Mouse (Mus musculus): ENCODE results near the gene Atp13a2.

The Atp13a2 gene

GRCm38 (mm10) chr4:140986711-140987395 lies at the start of gene Atp13a2:
Gene Atp13a2 (plus strand): TSS chr4:140986873.
- DNase-seq (ENCODE audit: low read depth, low spot score) = peak; percentile 93

- DNase-seq (ENCODE audit: low read depth, low spot score) = peak; percentile 94
Observed at GRCm38 (mm10) chr4:140944356-140944755, 42.3 kb upstream of the Atp13a2 start.

GRCm38 (mm10) chr4:140944961-140945442 lies 41.7 kb upstream of the Atp13a2 start:
- DNase-seq (ENCODE audit: low read depth, low spot score) = peak; percentile 82

DNA sequence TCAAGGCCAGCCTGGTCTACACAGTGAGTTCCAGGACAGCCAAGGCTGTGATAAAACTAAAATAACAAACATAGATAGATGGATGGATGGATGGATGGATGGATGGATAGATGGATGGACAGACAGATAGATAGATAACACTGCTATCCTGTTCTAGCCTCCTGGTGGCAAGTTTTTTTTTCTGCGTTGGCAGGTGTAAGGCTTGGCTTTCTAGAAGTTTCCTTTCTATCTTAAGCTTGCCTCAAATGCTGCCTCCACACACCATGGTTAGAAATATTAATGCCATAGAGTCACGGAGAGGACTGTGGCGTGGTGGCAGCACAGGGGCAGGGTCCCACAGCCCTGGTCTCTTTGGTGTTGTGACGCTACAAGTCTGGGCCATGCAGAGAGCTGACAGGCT lies 41.1 kb upstream of the Atp13a2 start:
- DNase-seq (ENCODE audit: low read depth, low spot score) = no peak

GRCm38 (mm10) chr4:140946048-140946447 lies 40.6 kb upstream of the Atp13a2 start:
- DNase-seq (ENCODE audit: low read depth, low spot score) = no peak

DNA sequence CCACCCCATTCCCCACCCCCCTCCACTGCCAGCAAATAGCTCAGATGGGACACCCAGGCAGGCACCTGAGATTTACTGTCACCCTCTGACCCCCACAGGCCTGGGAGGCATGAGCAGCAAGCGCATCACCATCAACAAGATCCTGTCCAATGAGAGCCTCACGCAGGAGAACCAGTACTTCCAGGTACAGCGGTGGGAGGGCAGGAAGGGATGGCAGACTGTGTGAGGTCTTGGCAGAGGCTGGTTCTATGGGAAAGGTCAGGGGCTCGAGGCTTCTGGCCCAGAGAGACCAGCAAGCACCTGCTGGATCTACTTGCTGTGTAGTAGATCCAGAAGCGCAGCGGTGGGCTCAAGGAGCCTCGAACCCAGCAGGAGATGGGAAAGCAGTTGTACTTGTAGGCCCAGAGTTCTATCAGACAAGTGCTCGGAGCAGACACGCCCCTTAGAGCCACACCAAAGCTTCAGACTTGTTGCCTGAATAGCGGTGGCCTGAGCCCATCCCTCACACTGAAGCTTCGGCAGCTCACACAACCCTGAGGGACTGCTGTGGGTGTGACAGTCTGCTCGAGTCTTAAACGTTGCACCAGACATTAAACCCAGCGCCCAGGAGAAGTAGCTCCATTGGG lies 40.0 kb upstream of the Atp13a2 start:
- DNase-seq (ENCODE audit: low read depth, low spot score) = peak; percentile 31

- DNase-seq (ENCODE audit: low read depth, low spot score) = peak; percentile 83
Observed at GRCm38 (mm10) chr4:140947487-140948440, 38.9 kb upstream of the Atp13a2 start.

DNA sequence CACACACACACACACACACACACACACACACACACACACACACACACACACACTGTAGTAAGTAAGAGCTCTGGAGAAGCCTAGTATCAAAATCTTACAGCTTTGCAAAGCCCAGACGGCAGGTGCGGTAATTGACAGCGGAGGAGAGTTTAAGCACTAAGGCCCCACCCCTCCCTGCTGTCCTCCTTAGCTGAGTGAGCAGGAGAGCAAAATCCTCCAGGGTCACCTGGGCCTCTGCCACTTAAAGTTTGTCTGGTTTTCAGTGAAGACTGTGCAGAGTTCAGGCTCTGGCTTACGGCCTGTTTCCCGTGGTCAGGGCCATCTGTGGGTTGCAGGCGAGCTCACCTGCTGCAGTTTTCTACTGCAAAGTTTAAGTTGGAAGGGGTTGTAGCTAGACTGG lies 38.2 kb upstream of the Atp13a2 start:
- peak; percentile 89 for DNase-seq (ENCODE audit: low read depth, low spot score)

- peak; percentile 52 for DNase-seq (ENCODE audit: low read depth, low spot score)
Observed at GRCm38 (mm10) chr4:140949052-140949451, 37.6 kb upstream of the Atp13a2 start.

GRCm38 (mm10) chr4:140949616-140950015 lies 37.1 kb upstream of the Atp13a2 start:
- DNase-seq (ENCODE audit: low read depth, low spot score) = no peak

- DNase-seq (ENCODE audit: low read depth, low spot score) = no peak
Observed at GRCm38 (mm10) chr4:140950574-140950973, 36.1 kb upstream of the Atp13a2 start.

DNA sequence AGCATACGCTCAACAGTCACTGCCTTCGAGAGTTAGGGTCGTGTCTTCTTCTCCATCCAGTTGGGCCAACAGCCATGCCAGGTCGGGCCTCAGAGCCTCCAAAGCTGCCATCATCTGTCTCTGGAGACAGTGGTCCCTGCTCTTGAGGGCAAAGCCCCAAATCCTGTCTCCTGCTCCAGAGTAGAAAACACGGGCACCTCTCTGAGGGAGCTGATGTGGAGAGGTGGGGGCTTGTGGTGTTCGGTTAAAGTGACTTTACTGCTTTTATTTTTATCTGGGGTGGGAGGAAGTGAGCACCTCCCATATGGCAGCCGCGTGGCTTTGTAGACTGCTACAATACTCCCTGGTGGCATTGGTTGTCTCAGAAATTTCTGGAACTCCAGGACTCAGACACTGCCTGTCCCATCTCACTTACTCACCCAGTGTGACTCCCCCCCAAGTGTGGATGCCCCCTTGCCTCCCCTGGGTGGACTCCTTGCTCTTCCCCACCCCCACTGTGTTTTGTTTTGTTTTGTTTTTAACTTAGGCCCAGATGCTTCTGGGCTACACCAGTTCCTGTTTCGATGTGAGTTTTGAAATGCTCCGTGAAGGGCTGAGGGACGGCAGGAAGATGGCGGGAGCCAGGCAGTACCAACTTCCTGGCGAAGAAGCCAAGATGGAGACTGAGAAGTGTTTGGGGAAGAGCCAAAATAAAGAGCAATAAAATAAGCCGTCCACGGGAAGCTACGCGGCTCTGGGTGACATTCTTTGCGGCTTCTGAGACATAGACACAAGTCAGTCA lies 34.6 kb upstream of the Atp13a2 start:
- DNase-seq (ENCODE audit: low read depth, low spot score) = peak; percentile 92

DNA sequence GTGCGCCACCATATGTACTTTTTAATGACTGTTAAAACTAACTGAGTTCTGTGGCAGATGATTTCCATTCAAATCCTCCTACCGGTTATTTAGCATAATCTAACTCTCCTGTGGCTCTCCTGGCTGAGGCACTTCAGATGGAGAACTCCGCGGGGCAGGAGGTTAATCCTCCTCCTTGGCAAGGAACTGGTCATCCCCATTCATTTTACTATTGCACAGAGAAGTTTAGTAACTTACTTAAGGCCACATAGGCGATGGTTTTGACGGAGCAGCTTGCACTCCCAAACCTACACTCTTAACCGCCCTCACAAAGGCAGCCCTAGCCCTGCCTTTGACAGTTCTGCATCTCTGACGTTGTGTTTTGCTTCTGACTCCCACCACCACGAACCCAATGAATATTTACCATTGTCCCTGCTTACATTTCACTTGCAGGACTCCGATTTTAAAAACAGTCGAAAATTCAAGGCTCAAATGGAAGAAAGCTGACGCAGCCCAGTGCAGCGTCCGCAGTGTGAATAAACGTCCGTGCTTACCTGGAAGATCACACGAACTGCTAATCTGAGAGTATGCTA lies 29.5 kb upstream of the Atp13a2 start:
- no peak for DNase-seq (ENCODE audit: low read depth, low spot score)

GRCm38 (mm10) chr4:140957725-140958124 lies 28.9 kb upstream of the Atp13a2 start:
- DNase-seq (ENCODE audit: low read depth, low spot score) = peak; percentile 75

DNA sequence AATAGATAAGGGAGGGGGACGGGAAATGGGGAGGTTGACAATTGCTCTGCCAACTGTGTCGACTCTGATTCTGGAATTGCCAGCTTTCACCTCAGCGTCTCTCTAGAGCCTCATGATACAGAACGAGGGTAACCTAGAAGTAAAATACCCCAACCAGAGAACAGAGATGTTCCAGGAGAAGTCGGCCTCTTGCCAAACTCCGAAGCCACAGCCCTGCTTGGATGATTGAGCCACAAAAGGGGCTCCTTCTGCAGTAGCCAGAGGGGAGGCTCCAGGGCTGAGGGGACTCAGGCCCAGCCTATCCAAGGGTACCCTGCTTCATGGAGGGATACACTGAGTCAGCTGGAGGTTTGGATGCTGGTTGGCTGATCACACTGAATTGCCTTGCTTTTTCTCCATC lies 28.4 kb upstream of the Atp13a2 start:
- no peak for DNase-seq (ENCODE audit: low read depth, low spot score)

GRCm38 (mm10) chr4:140959128-140959679 lies 27.5 kb upstream of the Atp13a2 start:
- no peak for DNase-seq (ENCODE audit: low read depth, low spot score)

GRCm38 (mm10) chr4:140959715-140960479 lies 26.8 kb upstream of the Atp13a2 start:
- DNase-seq (ENCODE audit: low read depth, low spot score) = no peak

DNA sequence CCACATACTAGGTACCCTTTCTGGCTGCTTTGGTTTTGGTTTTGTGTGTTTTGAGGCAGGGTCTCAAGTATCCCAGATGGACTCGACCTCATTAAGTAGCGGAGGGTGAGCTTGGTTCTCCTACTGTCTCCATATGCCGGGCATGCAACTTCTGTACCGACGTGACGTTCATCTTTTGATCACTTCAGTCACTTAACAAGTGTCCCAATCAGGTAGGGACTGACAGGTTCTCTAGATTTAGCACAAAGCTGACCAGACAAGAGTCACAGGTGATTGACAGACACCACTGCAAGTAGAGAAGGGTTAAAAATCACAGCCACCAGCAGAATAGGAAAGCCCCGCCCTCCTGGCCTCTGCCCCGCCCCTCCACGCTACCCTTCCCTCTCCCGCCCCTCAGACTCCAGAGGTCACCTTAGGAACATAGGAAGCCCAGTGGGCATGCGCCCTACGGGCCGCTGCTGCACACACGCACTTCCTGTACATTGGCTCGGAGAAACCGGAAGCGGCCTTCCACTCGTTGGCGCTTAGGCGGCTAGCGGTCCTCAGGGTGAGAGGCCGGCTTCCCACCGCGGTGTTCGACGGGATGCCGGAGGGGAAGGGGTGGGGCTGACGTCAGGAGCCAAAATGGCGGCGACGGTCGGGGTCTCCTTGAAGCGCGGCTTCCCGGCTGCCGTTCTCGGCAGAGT lies 25.7 kb upstream of the Atp13a2 start, which contains the start of gene Sdhb:
Gene Sdhb, plus strand, starts transcription at position 423 of the 686 bp plus-strand sequence.
- peak; percentile 99 for DNase-seq (ENCODE audit: low read depth, low spot score)
